Mouse (Mus musculus): ENCODE data around the gene Mindy2. TPM values are rescaled to one million over a fixed set of nuclear protein-coding genes. Genes with fewer than 3 reads are reported as not detected.
A peak's percentile ranks its signal among the peaks of the same experiment; 100 is the strongest.

Mindy2 gene
- 10 to 100 TPM; 34.5 to 38.3 TPM for total RNA-seq (2021)
- long read RNA-seq, full-length matches to known transcripts = 40 of 47 reads
- long read RNA-seq, partial matches to known transcripts = 2 of 47 reads
- long read RNA-seq, other reads (novel, unspliced or antisense) = 5 of 47 reads

- peak; percentile 95 to 99 for DNase-seq (ENCODE audit: low spot score in 2 of 2)
Measured at GRCm38 (mm10) chr9:70657013-70657967, at the start of gene Mindy2. Gene Mindy2, minus strand, starts transcription at chr9:70657174.

GRCm38 (mm10) chr9:70706444-70706843 lies 49.5 kb upstream of the Mindy2 start:
- no peak for DNase-seq (ENCODE audit: low spot score in 2 of 2)

- DNase-seq (ENCODE audit: low spot score in 2 of 2) = no peak
Measured at GRCm38 (mm10) chr9:70703597-70704203, 46.7 kb upstream of the Mindy2 start.

- no peak for DNase-seq (ENCODE audit: low spot score in 2 of 2)
Measured at GRCm38 (mm10) chr9:70698090-70698489, 41.1 kb upstream of the Mindy2 start.

- DNase-seq (ENCODE audit: low spot score in 2 of 2) = no peak
Measured at GRCm38 (mm10) chr9:70695723-70696122, 38.7 kb upstream of the Mindy2 start.

- no peak for DNase-seq (ENCODE audit: low spot score in 2 of 2)
Measured at GRCm38 (mm10) chr9:70691772-70692693, 35.1 kb upstream of the Mindy2 start.

GRCm38 (mm10) chr9:70690579-70690978 lies 33.6 kb upstream of the Mindy2 start:
- no peak for DNase-seq (ENCODE audit: low spot score in 2 of 2)

GRCm38 (mm10) chr9:70689926-70690325 lies 33.0 kb upstream of the Mindy2 start:
- DNase-seq (ENCODE audit: low spot score in 2 of 2) = no peak

GRCm38 (mm10) chr9:70688301-70688968 lies 31.5 kb upstream of the Mindy2 start:
- DNase-seq (ENCODE audit: low spot score in 2 of 2) = no peak

- DNase-seq (ENCODE audit: low spot score in 2 of 2) = no peak
Measured at GRCm38 (mm10) chr9:70682202-70682601, 25.2 kb upstream of the Mindy2 start.

- DNase-seq (ENCODE audit: low spot score in 2 of 2) = peak in 1 of 2 experiments; percentile 59
Measured at GRCm38 (mm10) chr9:70679132-70680091, 22.4 kb upstream of the Mindy2 start.

GRCm38 (mm10) chr9:70678682-70679131 lies 21.7 kb upstream of the Mindy2 start, which contains the start of gene Adam10:
Gene Adam10, plus strand, starts transcription at chr9:70678997.
- peak; percentile 97 to 99 for DNase-seq (ENCODE audit: low spot score in 2 of 2)

GRCm38 (mm10) chr9:70675961-70676360 lies 19.0 kb upstream of the Mindy2 start:
- DNase-seq (ENCODE audit: low spot score in 2 of 2) = no peak

GRCm38 (mm10) chr9:70675117-70675516 lies 18.1 kb upstream of the Mindy2 start:
- DNase-seq (ENCODE audit: low spot score in 2 of 2) = no peak

- DNase-seq (ENCODE audit: low spot score in 2 of 2) = no peak
Measured at GRCm38 (mm10) chr9:70673656-70674055, 16.7 kb upstream of the Mindy2 start.

GRCm38 (mm10) chr9:70671772-70672579 lies 15.0 kb upstream of the Mindy2 start:
- DNase-seq (ENCODE audit: low spot score in 2 of 2) = no peak

- DNase-seq (ENCODE audit: low spot score in 2 of 2) = no peak
Measured at GRCm38 (mm10) chr9:70671278-70671677, 14.3 kb upstream of the Mindy2 start.

- no peak for DNase-seq (ENCODE audit: low spot score in 2 of 2)
Measured at GRCm38 (mm10) chr9:70670381-70670780, 13.4 kb upstream of the Mindy2 start.

All from layer of hippocampus, postnatal 10 days (tissue).